Mouse (Mus musculus) WW6 (cell line): ENCODE data around the gene Castor1.

ENCODE experiments used
- DNase-seq: peaks from one replicate; pipeline ENCODE4 v3.0.0-alpha.2; 2013; ENCODE audit warnings: low read depth, low spot score

Gene Castor1

GRCm38 (mm10) chr11:4206563-4206962 lies 11.5 kb upstream of the Castor1 start:
- no peak for DNase-seq

GRCm38 (mm10) chr11:4207655-4208054 lies 10.4 kb upstream of the Castor1 start:
- no peak for DNase-seq

GRCm38 (mm10) chr11:4209556-4209955 lies 8.5 kb upstream of the Castor1 start:
- DNase-seq, result no peak

GRCm38 (mm10) chr11:4210786-4211185 lies 7.2 kb upstream of the Castor1 start:
- DNase-seq, result no peak

GRCm38 (mm10) chr11:4213107-4213506 lies 4.9 kb upstream of the Castor1 start:
- no peak for DNase-seq

GRCm38 (mm10) chr11:4214572-4214971 lies 3.5 kb upstream of the Castor1 start:
- DNase-seq, result no peak

GRCm38 (mm10) chr11:4215061-4215460 lies 3.0 kb upstream of the Castor1 start:
- DNase-seq, result no peak

GRCm38 (mm10) chr11:4216248-4217000 lies 1.6 kb upstream of the Castor1 start:
- no peak for DNase-seq

- no peak for DNase-seq
Observed at GRCm38 (mm10) chr11:4218637-4219036, 612 bp downstream of the Castor1 start.

GRCm38 (mm10) chr11:4219317-4219751 lies 1.3 kb downstream of the Castor1 start:
- no peak for DNase-seq

- no peak for DNase-seq
Observed at GRCm38 (mm10) chr11:4219908-4220307, 1.9 kb downstream of the Castor1 start.

- DNase-seq, result peak; percentile 66
Observed at GRCm38 (mm10) chr11:4220443-4221400, 2.7 kb downstream of the Castor1 start.

- DNase-seq, result no peak
Observed at GRCm38 (mm10) chr11:4222046-4222950, 4.3 kb downstream of the Castor1 start.

- DNase-seq, result no peak
Observed at GRCm38 (mm10) chr11:4223393-4224188, 5.6 kb downstream of the Castor1 start.

GRCm38 (mm10) chr11:4224223-4224622 lies 6.2 kb downstream of the Castor1 start:
- no peak for DNase-seq

GRCm38 (mm10) chr11:4226569-4227325 lies 8.7 kb downstream of the Castor1 start:
- DNase-seq, result no peak

- no peak for DNase-seq
Observed at GRCm38 (mm10) chr11:4228463-4228862, 10.4 kb downstream of the Castor1 start.

- DNase-seq, result no peak
Observed at GRCm38 (mm10) chr11:4229841-4230240, 11.8 kb downstream of the Castor1 start.

- no peak for DNase-seq
Observed at GRCm38 (mm10) chr11:4231435-4231834, 13.4 kb downstream of the Castor1 start.

- no peak for DNase-seq
Observed at GRCm38 (mm10) chr11:4232644-4233043, 14.6 kb downstream of the Castor1 start.
